In genomic region chr9:59749581-59750265, GRCm38 (mm10) we compare ENCODE assay signal across 8 mouse cellular contexts. TPM values are rescaled to one million over a fixed set of nuclear protein-coding genes. Genes with fewer than 3 reads are reported as not detected.
DNase-seq lines count a peak whose midpoint lies in the region; ATAC-seq and TF ChIP-seq lines count a peak whose summit lies in the region.

No protein-coding gene starts in this region.

- H3K4me2 ChIP-seq in intestine, embryonic 15.5 days (replicated peaks), result peak overlapping the region; percentile 65

- peak overlapping the region; percentile 62; the same call in 1 of the 2 replicates for H3K9ac ChIP-seq in intestine, embryonic 15.5 days

- DNase-seq in CD4-positive, CD25-positive, alpha-beta regulatory T cell, adult 2 months (ENCODE audit: low read depth, low spot score), result peak; percentile 18
- DNase-seq in spleen, adult 2 months (ENCODE audit: low read depth in 1 of 2, low spot score in 2 of 2), result no peak
- DNase-seq in spleen, postnatal 10 days (ENCODE audit: low spot score in 2 of 2), result no peak
- DNase-seq in gastrocnemius, postnatal 25 days, result no peak
- no peak for DNase-seq in B cell, adult 2 months

- H3K4me3 ChIP-seq in spleen, adult 2 months (ENCODE audit: extremely low read depth, insufficient read depth, insufficient read length), result peak overlapping the region; percentile 95; the same call in 1 of the 2 replicates
- H3K4me3 ChIP-seq in intestine, embryonic 15.5 days (replicated peaks), result peak overlapping the region; percentile 94
- H3K4me3 ChIP-seq in olfactory bulb, adult 2 months (ENCODE audit: insufficient read depth, low read depth, low read length), result peak overlapping the region; percentile 93

- H3K27ac ChIP-seq in spleen, adult 2 months (ENCODE audit: insufficient read depth, low read length), result no peak overlapping the region
- H3K27ac ChIP-seq in intestine, embryonic 15.5 days, result no peak overlapping the region
- H3K27ac ChIP-seq in olfactory bulb, adult 2 months (ENCODE audit: insufficient read depth, low read depth, low read length), result no peak overlapping the region

- 35% methylated on average over 12 of the region's 12 CpGs for whole genome bisulfite sequencing in spleen, adult 2 months
- WGBS in intestine, embryonic 15.5 days, result 33% methylated on average over 12 of the region's 12 CpGs
- 23% methylated on average over 12 of the region's 12 CpGs for WGBS in olfactory bulb, adult 2 months

- ATAC-seq in CD4-positive, CD25-positive, alpha-beta regulatory T cell, adult 4 months, result no peak
- ATAC-seq in intestine, embryonic 15.5 days, result no peak

- H3K27me3 ChIP-seq in spleen, adult 2 months (ENCODE audit: control insufficient read depth, insufficient read depth, low read length), result no peaks in the 10 kb centered on the region
- no peaks in the 10 kb centered on the region for H3K27me3 ChIP-seq in intestine, embryonic 15.5 days (replicated peaks)

- no peaks in the 10 kb centered on the region for H3K9me3 ChIP-seq in intestine, embryonic 15.5 days

- no peaks in the 10 kb centered on the region for H3K36me3 ChIP-seq in spleen, adult 2 months (ENCODE audit: control insufficient read depth, insufficient read depth, low read length)
- no peaks in the 10 kb centered on the region for H3K36me3 ChIP-seq in intestine, embryonic 15.5 days

- TF ChIP-seq CTCF in spleen, adult 2 months (IDR thresholded peaks at IDR 0.05; ENCODE audit: extremely low read depth, insufficient read depth, insufficient read length, insufficient replicate concordance), result no peak
- TF ChIP-seq CTCF in olfactory bulb, adult 2 months (IDR thresholded peaks at IDR 0.05; ENCODE audit: insufficient read depth, low read depth, low read length), result no peak

- no peaks in the 10 kb centered on the region for H3K4me1 ChIP-seq in spleen, adult 2 months (ENCODE audit: control insufficient read depth, insufficient read depth, insufficient read length)
- H3K4me1 ChIP-seq in intestine, embryonic 15.5 days (replicated peaks), result peaks cover 4% of the 10 kb centered on the region; the same call in 1 of the 2 replicates
- peaks cover 5% of the 10 kb centered on the region; the same call in 1 of the 2 replicates for H3K4me1 ChIP-seq in olfactory bulb, adult 2 months (ENCODE audit: control insufficient read depth, insufficient read depth, low read length)

- TF ChIP-seq POLR2A in spleen, adult 2 months (IDR thresholded peaks at IDR 0.05; ENCODE audit: low read depth, low read length), result no peak
- TF ChIP-seq POLR2A in olfactory bulb, adult 2 months (IDR thresholded peaks at IDR 0.05; ENCODE audit: insufficient read depth, low read depth, low read length), result no peak

RNA-seq across cellular contexts. Expression of gene Senp8, which starts 0.8 kb away (rescaled TPM):
- 1 to 10 TPM; 6.4 to 7.2 TPM for polyA plus RNA-seq in CD4-positive, CD25-positive, alpha-beta regulatory T cell, adult 4 months (2017; shearing (Covaris generic))
- polyA plus RNA-seq in spleen, adult 2 months (2012; rRNA removed), result 0.96 and 2.1 TPM in 2 replicates
- polyA plus RNA-seq in intestine, embryonic 15.5 days (2015; fragmentation: Nextera tagmentation; extraction: Ambion mirVana), result 11.2 and 12.0 TPM in 2 replicates
- polyA plus RNA-seq in olfactory bulb, adult 2 months (2012; ENCODE audit: insufficient read depth, insufficient read length, low replicate concordance, missing spikeins), result not detected in 2 replicates
- total RNA-seq in gastrocnemius, postnatal 25 days (2021), result 1 to 10 TPM; 8.9 to 9.2 TPM

RNA-seq across cellular contexts. Expression of gene Myo9a, which starts 1.0 kb away (rescaled TPM):
- polyA plus RNA-seq in CD4-positive, CD25-positive, alpha-beta regulatory T cell, adult 4 months (2017; shearing (Covaris generic)), result 10 to 100 TPM; 42.0 to 61.6 TPM
- 2.2 and 2.6 TPM in 2 replicates for polyA plus RNA-seq in spleen, adult 2 months (2012; rRNA removed)
- 9.5 and 14.0 TPM in 2 replicates for polyA plus RNA-seq in intestine, embryonic 15.5 days (2015; fragmentation: Nextera tagmentation; extraction: Ambion mirVana)
- 25.2 TPM in 1 of 2 replicates, not detected in the other for polyA plus RNA-seq in olfactory bulb, adult 2 months (2012; ENCODE audit: insufficient read depth, insufficient read length, low replicate concordance, missing spikeins)
- total RNA-seq in gastrocnemius, postnatal 25 days (2021), result 1 to 10 TPM; 7.8 to 9.6 TPM
